Mouse (Mus musculus): ENCODE results near the gene Glcci1. TPM values are rescaled to one million over a fixed set of nuclear protein-coding genes. Genes with fewer than 3 reads are reported as not detected.

Glcci1 gene
- polyA plus RNA-seq, 1 experiment, result 187 TPM

GRCm38 (mm10) chr6:8472125-8472524 is 37.3 kb upstream of the Glcci1 start:
- no peaks in the 10 kb centered on the region for H3K36me3 ChIP-seq (ENCODE audit: control insufficient read depth, insufficient read depth, low read length)
- no peak overlapping the region for H3K27ac ChIP-seq (ENCODE audit: control insufficient read depth, insufficient read depth, low read length)
- DNase-seq, result no peak
- no peak for TF ChIP-seq POLR2A (IDR thresholded peaks at IDR 0.05; ENCODE audit: control insufficient read depth, extremely low read depth, insufficient read depth, low read length, poor library complexity)
- no peak for TF ChIP-seq CTCF (IDR thresholded peaks at IDR 0.05; ENCODE audit: borderline replicate concordance, control insufficient read depth, extremely low read depth, insufficient read depth, low read length, poor library complexity)
- H3K4me1 ChIP-seq (replicated peaks; ENCODE audit: control insufficient read depth, insufficient read depth, low read length), result no peaks in the 10 kb centered on the region
- WGBS, result 95% methylated on average over 3 of the region's 3 CpGs
- H3K4me3 ChIP-seq (ENCODE audit: control insufficient read depth, insufficient read depth, low read length), result no peak overlapping the region
- H3K27me3 ChIP-seq (ENCODE audit: control insufficient read depth, insufficient read depth, low read length), result no peaks in the 10 kb centered on the region

- WGBS, result 83% methylated on average over 5 of the region's 5 CpGs
- no peaks in the 10 kb centered on the region for H3K36me3 ChIP-seq (ENCODE audit: control insufficient read depth, insufficient read depth, low read length)
- H3K4me3 ChIP-seq (ENCODE audit: control insufficient read depth, insufficient read depth, low read length), result no peak overlapping the region
- no peak overlapping the region for H3K27ac ChIP-seq (ENCODE audit: control insufficient read depth, insufficient read depth, low read length)
- H3K27me3 ChIP-seq (ENCODE audit: control insufficient read depth, insufficient read depth, low read length), result no peaks in the 10 kb centered on the region
- TF ChIP-seq POLR2A (IDR thresholded peaks at IDR 0.05; ENCODE audit: control insufficient read depth, extremely low read depth, insufficient read depth, low read length, poor library complexity) (no peak), CTCF (IDR thresholded peaks at IDR 0.05; ENCODE audit: borderline replicate concordance, control insufficient read depth, extremely low read depth, insufficient read depth, low read length, poor library complexity) (no peak)
- no peaks in the 10 kb centered on the region for H3K4me1 ChIP-seq (replicated peaks; ENCODE audit: control insufficient read depth, insufficient read depth, low read length)
- DNase-seq, result no peak
These were observed 36.5 kb upstream of the Glcci1 start for GRCm38 (mm10) chr6:8472915-8473314.

DNA sequence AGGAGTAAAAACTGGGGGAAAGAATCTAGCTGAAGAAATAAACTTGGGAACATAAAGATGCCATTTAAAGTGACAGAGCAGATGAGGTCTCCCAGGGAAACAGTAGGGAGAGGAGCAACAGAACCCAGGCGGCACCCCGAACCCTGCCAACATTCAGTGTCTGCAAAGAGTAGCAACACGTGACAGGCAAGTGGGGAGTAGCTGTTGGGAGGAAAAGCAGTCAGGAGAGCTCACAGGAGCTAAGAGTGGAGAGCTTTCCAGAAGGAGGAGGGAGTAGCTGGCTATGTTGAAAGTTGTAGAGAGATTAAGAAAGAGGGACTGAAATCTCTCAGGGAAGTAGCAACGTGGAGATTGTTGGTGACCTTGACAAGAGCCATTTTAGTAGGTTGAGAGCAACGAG is 35.9 kb upstream of the Glcci1 start:
- WGBS, result 89% methylated on average over 5 of the region's 5 CpGs
- H3K36me3 ChIP-seq (ENCODE audit: control insufficient read depth, insufficient read depth, low read length), result no peaks in the 10 kb centered on the region
- TF ChIP-seq CTCF (IDR thresholded peaks at IDR 0.05; ENCODE audit: borderline replicate concordance, control insufficient read depth, extremely low read depth, insufficient read depth, low read length, poor library complexity) (no peak), POLR2A (IDR thresholded peaks at IDR 0.05; ENCODE audit: control insufficient read depth, extremely low read depth, insufficient read depth, low read length, poor library complexity) (no peak)
- H3K27me3 ChIP-seq (ENCODE audit: control insufficient read depth, insufficient read depth, low read length), result no peaks in the 10 kb centered on the region
- H3K27ac ChIP-seq (ENCODE audit: control insufficient read depth, insufficient read depth, low read length), result no peak overlapping the region
- no peak overlapping the region for H3K4me3 ChIP-seq (ENCODE audit: control insufficient read depth, insufficient read depth, low read length)
- no peaks in the 10 kb centered on the region for H3K4me1 ChIP-seq (replicated peaks; ENCODE audit: control insufficient read depth, insufficient read depth, low read length)
- no peak for DNase-seq

DNA sequence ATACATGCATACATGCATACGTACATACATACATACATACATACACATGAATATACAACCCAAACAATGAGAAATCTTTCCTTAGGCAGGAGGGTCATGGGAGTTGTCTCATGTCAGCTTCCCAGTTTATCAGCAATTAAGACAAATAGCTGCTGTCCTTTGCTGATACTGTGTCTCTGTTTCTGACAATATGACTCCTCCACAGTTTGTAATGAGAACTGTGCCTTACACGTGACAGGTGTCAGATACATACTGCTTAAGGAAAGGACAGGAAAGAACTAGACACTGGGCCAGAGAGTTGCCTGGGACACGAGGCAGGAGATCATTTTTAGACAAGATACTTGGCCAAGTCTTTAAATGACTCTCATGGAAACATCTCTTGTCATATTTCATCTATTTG is 35.1 kb upstream of the Glcci1 start:
- DNase-seq, result no peak
- 88% methylated on average over 3 of the region's 3 CpGs for WGBS
- H3K27ac ChIP-seq (ENCODE audit: control insufficient read depth, insufficient read depth, low read length), result no peak overlapping the region
- no peaks in the 10 kb centered on the region for H3K27me3 ChIP-seq (ENCODE audit: control insufficient read depth, insufficient read depth, low read length)
- no peak for TF ChIP-seq POLR2A (IDR thresholded peaks at IDR 0.05; ENCODE audit: control insufficient read depth, extremely low read depth, insufficient read depth, low read length, poor library complexity)
- no peak for TF ChIP-seq CTCF (IDR thresholded peaks at IDR 0.05; ENCODE audit: borderline replicate concordance, control insufficient read depth, extremely low read depth, insufficient read depth, low read length, poor library complexity)
- H3K4me1 ChIP-seq (replicated peaks; ENCODE audit: control insufficient read depth, insufficient read depth, low read length), result no peaks in the 10 kb centered on the region
- no peak overlapping the region for H3K4me3 ChIP-seq (ENCODE audit: control insufficient read depth, insufficient read depth, low read length)
- no peaks in the 10 kb centered on the region for H3K36me3 ChIP-seq (ENCODE audit: control insufficient read depth, insufficient read depth, low read length)

GRCm38 (mm10) chr6:8474820-8475219 is 34.6 kb upstream of the Glcci1 start:
- DNase-seq, result no peak
- no peak overlapping the region for H3K4me3 ChIP-seq (ENCODE audit: control insufficient read depth, insufficient read depth, low read length)
- TF ChIP-seq POLR2A (IDR thresholded peaks at IDR 0.05; ENCODE audit: control insufficient read depth, extremely low read depth, insufficient read depth, low read length, poor library complexity) (no peak), CTCF (IDR thresholded peaks at IDR 0.05; ENCODE audit: borderline replicate concordance, control insufficient read depth, extremely low read depth, insufficient read depth, low read length, poor library complexity) (no peak)
- H3K27me3 ChIP-seq (ENCODE audit: control insufficient read depth, insufficient read depth, low read length), result no peaks in the 10 kb centered on the region
- no peaks in the 10 kb centered on the region for H3K4me1 ChIP-seq (replicated peaks; ENCODE audit: control insufficient read depth, insufficient read depth, low read length)
- H3K27ac ChIP-seq (ENCODE audit: control insufficient read depth, insufficient read depth, low read length), result no peak overlapping the region
- H3K36me3 ChIP-seq (ENCODE audit: control insufficient read depth, insufficient read depth, low read length), result no peaks in the 10 kb centered on the region
- WGBS, result 97% methylated on average over 4 of the region's 4 CpGs

DNA sequence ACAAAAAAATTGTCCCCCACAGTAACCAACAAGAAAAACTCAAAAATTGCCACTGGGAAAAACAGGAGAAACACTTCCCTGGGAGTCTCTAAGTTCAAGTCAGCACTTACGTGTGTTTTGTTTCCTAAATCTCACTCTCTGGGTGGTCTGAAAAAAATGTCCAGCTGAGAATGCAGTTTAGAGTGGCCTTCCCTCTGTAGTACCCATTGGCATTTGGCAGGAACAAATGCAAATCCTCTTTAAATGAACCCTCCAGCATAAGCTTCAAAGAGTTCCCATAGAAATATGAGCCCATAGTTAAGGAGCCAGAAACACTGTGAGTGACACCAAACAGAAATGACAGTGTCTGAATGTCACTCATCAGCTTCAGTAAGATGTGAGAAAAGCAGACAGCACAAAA is 30.2 kb upstream of the Glcci1 start:
- DNase-seq, result no peak
- Histone ChIP-seq H3K27me3 (ENCODE audit: control insufficient read depth, insufficient read depth, low read length) (no peaks in the 10 kb centered on the region), H3K4me3 (ENCODE audit: control insufficient read depth, insufficient read depth, low read length) (no peak overlapping the region), H3K27ac (ENCODE audit: control insufficient read depth, insufficient read depth, low read length) (no peak overlapping the region), H3K4me1 (replicated peaks; ENCODE audit: control insufficient read depth, insufficient read depth, low read length) (peaks cover 4% of the 10 kb centered on the region), H3K36me3 (ENCODE audit: control insufficient read depth, insufficient read depth, low read length) (no peaks in the 10 kb centered on the region)
- TF ChIP-seq POLR2A (IDR thresholded peaks at IDR 0.05; ENCODE audit: control insufficient read depth, extremely low read depth, insufficient read depth, low read length, poor library complexity) (no peak), CTCF (IDR thresholded peaks at IDR 0.05; ENCODE audit: borderline replicate concordance, control insufficient read depth, extremely low read depth, insufficient read depth, low read length, poor library complexity) (no peak)
- WGBS, result 100% methylated on average over 1 of the region's 1 CpGs
